Mouse (Mus musculus) kidney, postnatal 0 days (tissue): ENCODE results near the gene Rdh13. TPM values are rescaled to one million over a fixed set of nuclear protein-coding genes. Genes with fewer than 3 reads are reported as not detected.

Experiments used
- ATAC-seq: fragments of 200-750 bp; cut with Nextera tagmentation; replicated peaks from 2 replicates; pipeline ENCODE4 v1.8.0; 2017; ENCODE audit warnings: low read depth, moderate number of reproducible peaks, moderate TSS enrichment, moderate library complexity; ENCODE audit not compliant: low FRiP score
- DNase-seq: peaks from one replicate; pipeline ENCODE4 v3.0.0-alpha.2; 2016; ENCODE audit warnings: low spot score
- H3K27ac ChIP-seq: fragments of 300-500 bp; sonication (generic); 2 replicates; pipeline ENCODE4 v1.5.1; 2014; ENCODE audit warnings: mild to moderate bottlenecking
- H3K27me3 ChIP-seq: fragments of 300-500 bp; sonication (generic); 2 replicates; pipeline ENCODE4 v1.6.1; 2014; ENCODE audit warnings: low read length, mixed read lengths; ENCODE audit not compliant: insufficient read depth
- H3K36me3 ChIP-seq: fragments of 300-500 bp; sonication (generic); 2 replicates; pipeline ENCODE4 v1.6.1; 2014; ENCODE audit warnings: low read length, mixed read lengths; ENCODE audit not compliant: insufficient read depth
- H3K4me1 ChIP-seq: fragments of 300-500 bp; sonication (generic); replicated peaks from 2 replicates; pipeline ENCODE4 v1.6.1; 2014; ENCODE audit warnings: antibody characterized with exemption, low read length, mixed read lengths; ENCODE audit not compliant: insufficient read depth
- H3K4me2 ChIP-seq: fragments of 300-500 bp; sonication (generic); 2 replicates; pipeline ENCODE4 v1.6.1; 2014; ENCODE audit warnings: mild to moderate bottlenecking, low read length, moderate library complexity, mixed read lengths
- H3K4me3 ChIP-seq: fragments of 300-500 bp; sonication (generic); replicated peaks from 2 replicates; pipeline ENCODE4 v1.5.1; 2014; ENCODE audit warnings: low read depth, low read length
- H3K9ac ChIP-seq: fragments of 300-500 bp; sonication (generic); 2 replicates; pipeline ENCODE4 v1.6.1; 2014; ENCODE audit warnings: low read depth, low read length
- H3K9me3 ChIP-seq: fragments of 300-500 bp; sonication (generic); replicated peaks from 2 replicates; pipeline ENCODE4 v1.6.1; 2016; ENCODE audit warnings: low read length, inconsistent platforms, mixed read lengths
- CTCF ChIP-seq: IDR thresholded peaks from 2 replicates; pipeline ENCODE4 v1.5.1; 2016; ENCODE audit warnings: antibody characterized with exemption, low read depth, mild to moderate bottlenecking, moderate library complexity
- WGBS: fragments of 180-500 bp; shearing (Covaris S2); extraction: QIAGEN DNeasy Blood & Tissue Kit; methylation state at CpG from one replicate; pipeline ENCODE4 v1.1.7; 2014; 5-methylcytosine and 5-hydroxymethylcytosine counted together
- polyA plus RNA-seq: library from polyadenylated mRNA; unstranded; fragments of >200 nt; fragmentation: Nextera tagmentation; extraction: Ambion mirVana; gene quantifications from 2 replicates; pipeline ENCODE4 v1.2.1, GENCODE M21; 2015

Gene Rdh13
- polyA plus RNA-seq, 1 experiment from 2014 or later: 24.3 TPM

- no peaks in the 10 kb centered on the region for H3K36me3 ChIP-seq
- ATAC-seq (peak; percentile 85), DNase-seq (peak; percentile 32)
- H3K4me2 ChIP-seq: peak overlapping the region; percentile 38
- no peaks in the 10 kb centered on the region for H3K4me1 ChIP-seq
- H3K27me3 ChIP-seq: no peaks in the 10 kb centered on the region
- peak overlapping the region; percentile 64 for H3K27ac ChIP-seq
- no peaks in the 10 kb centered on the region for H3K9me3 ChIP-seq
- no peak overlapping the region for H3K4me3 ChIP-seq
- no peak for TF ChIP-seq CTCF
- H3K9ac ChIP-seq: 0 out of 2 replicates have a peak overlapping the region, but pooled peaks have one; percentile 4
- 7% methylated on average over 12 of the region's 12 CpGs for WGBS
Measured at GRCm38 (mm10) chr7:4464194-4464824, 18.9 kb upstream of the Rdh13 start.

- peak; percentile 16 for DNase-seq
- Histone ChIP-seq H3K27me3 (no peaks in the 10 kb centered on the region), H3K4me2 (peak within 1 kb of the TSS; percentile 45), H3K9me3 (no peaks in the 10 kb centered on the region), H3K4me3 (peak within 1 kb of the TSS; percentile 31), H3K36me3 (no peaks in the 10 kb centered on the region), H3K9ac (peak within 1 kb of the TSS; percentile 54), H3K27ac (peak within 1 kb of the TSS; percentile 87), H3K4me1 (no peaks in the 10 kb centered on the region)
- no peak for TF ChIP-seq CTCF
- 57% methylated on average over 13 of the region's 16 CpGs for WGBS
- peak; percentile 47 for ATAC-seq
Measured at GRCm38 (mm10) chr7:4460576-4461434, 15.4 kb upstream of the Rdh13 start, which contains the start of gene Eps8l1. Eps8l1 (plus strand) TSS chr7:4460674.

DNA sequence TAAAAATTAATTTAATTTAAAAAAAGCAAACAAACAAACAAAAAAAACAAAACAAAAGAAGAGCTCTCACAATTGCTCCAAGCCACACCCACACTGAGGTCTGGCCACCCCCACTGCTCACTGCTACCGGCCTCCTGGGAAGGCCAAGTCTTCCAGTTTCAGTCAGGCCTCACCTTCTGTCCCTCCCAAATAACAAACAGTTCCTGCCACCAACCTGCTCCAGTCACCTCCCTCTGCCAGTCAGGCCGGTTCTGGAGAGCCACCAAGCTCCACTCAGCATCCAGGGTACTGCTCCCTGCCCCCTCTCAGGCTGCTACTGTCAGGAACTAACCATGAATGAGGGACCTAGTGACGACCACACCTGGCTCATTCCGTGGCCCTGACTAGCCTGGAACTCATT is 7.2 kb upstream of the Rdh13 start:
- H3K27ac ChIP-seq: no peak overlapping the region
- TF ChIP-seq CTCF: no peak
- H3K4me2 ChIP-seq: no peak overlapping the region
- H3K27me3 ChIP-seq: no peaks in the 10 kb centered on the region
- H3K9me3 ChIP-seq: no peaks in the 10 kb centered on the region
- H3K4me3 ChIP-seq: no peak overlapping the region
- H3K36me3 ChIP-seq: no peaks in the 10 kb centered on the region
- DNase-seq (no peak), ATAC-seq (0 out of 2 replicates have a peak, but pooled peaks have one; percentile 13)
- WGBS: 19% methylated on average over 4 of the region's 4 CpGs
- H3K9ac ChIP-seq: no peak overlapping the region
- no peaks in the 10 kb centered on the region for H3K4me1 ChIP-seq

GRCm38 (mm10) chr7:4449211-4449610 is 3.8 kb upstream of the Rdh13 start:
- TF ChIP-seq CTCF: no peak
- Histone ChIP-seq H3K4me2 (no peak overlapping the region), H3K36me3 (no peaks in the 10 kb centered on the region), H3K9ac (no peak overlapping the region), H3K9me3 (no peaks in the 10 kb centered on the region), H3K27ac (no peak overlapping the region), H3K4me3 (no peak overlapping the region), H3K27me3 (no peaks in the 10 kb centered on the region), H3K4me1 (no peaks in the 10 kb centered on the region)
- 21% methylated on average over 2 of the region's 2 CpGs for WGBS
- no peak for DNase-seq
- no peak for ATAC-seq

GRCm38 (mm10) chr7:4448439-4448838 is 3.0 kb upstream of the Rdh13 start:
- Histone ChIP-seq H3K27ac (no peak overlapping the region), H3K9ac (no peak overlapping the region), H3K9me3 (no peaks in the 10 kb centered on the region), H3K27me3 (no peaks in the 10 kb centered on the region), H3K4me3 (no peak overlapping the region), H3K36me3 (no peaks in the 10 kb centered on the region), H3K4me1 (no peaks in the 10 kb centered on the region), H3K4me2 (no peak overlapping the region)
- no peak for TF ChIP-seq CTCF
- WGBS: 87% methylated on average over 3 of the region's 3 CpGs
- DNase-seq: no peak
- ATAC-seq: no peak

DNA sequence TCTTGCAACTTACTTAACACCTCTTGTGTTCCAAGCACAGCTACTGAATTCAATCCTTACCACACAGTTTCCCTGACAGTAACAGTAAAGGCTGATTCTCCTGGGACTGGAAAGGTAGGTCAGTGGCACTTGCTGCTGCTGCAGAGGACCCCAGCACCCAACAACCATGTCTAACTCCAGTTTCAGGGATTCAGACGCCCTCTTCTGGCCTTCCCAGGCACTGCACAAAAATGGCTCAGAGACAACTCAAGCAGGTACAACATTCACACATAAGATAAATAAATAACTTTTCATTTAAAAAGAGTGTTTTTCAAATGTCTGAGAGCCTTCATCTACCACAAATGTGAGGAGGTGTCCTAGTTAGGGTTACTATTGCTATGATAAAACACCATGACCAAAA is 1.7 kb upstream of the Rdh13 start:
- peak; percentile 36; the same call in 1 of the 2 replicates for TF ChIP-seq CTCF
- Histone ChIP-seq H3K9ac (no peak overlapping the region), H3K4me2 (no peak overlapping the region), H3K27ac (no peak overlapping the region), H3K9me3 (no peaks in the 10 kb centered on the region), H3K36me3 (peaks cover 9% of the 10 kb centered on the region; the same call in 1 of the 2 replicates), H3K4me1 (no peaks in the 10 kb centered on the region), H3K27me3 (no peaks in the 10 kb centered on the region), H3K4me3 (no peak overlapping the region)
- no peak for DNase-seq
- WGBS: 8% methylated on average over 1 of the region's 1 CpGs
- ATAC-seq: no peak
